Mouse (Mus musculus): Measurements from ENCODE around the gene Fam222b.
"Not testable (repeated sequence)": the region's sequence is repeated elsewhere in the genome, so short reads cannot be mapped to it uniquely, and the experiment has no call there.

Gene Fam222b

DNA sequence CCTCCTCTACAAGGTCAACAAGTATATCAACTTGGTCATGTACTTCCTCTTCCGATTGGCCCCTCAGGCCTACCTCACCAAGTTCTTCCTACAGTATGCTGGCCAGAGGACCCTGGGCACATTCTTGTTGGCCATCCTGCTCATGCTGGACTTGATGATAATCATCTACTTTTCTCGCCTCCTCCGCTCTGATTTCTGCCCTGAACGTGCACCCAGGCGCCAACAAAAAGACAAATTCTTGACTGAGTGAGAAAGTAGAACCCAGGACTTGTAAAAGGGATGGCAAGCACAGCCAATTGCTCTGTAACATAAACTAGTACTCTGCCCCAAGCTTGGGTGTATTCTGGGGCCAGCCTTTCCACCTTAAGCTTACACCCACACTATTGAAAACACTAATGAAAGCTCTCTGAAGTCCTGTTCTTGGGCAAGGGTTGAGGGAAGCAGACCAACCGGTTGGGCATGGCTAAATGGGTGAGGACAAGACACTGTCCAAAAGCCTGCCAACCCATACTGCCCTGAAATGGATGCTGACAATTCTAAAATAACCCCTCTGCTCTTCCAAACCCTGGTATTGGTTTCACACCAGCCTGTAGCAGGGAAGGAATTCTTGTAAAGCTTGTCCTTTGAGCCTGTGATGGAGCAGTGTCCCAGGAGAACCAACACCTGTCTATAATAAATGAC, 85.8 kb downstream of the Fam222b start:
- DNase-seq (ENCODE audit: low spot score): no peak

DNA sequence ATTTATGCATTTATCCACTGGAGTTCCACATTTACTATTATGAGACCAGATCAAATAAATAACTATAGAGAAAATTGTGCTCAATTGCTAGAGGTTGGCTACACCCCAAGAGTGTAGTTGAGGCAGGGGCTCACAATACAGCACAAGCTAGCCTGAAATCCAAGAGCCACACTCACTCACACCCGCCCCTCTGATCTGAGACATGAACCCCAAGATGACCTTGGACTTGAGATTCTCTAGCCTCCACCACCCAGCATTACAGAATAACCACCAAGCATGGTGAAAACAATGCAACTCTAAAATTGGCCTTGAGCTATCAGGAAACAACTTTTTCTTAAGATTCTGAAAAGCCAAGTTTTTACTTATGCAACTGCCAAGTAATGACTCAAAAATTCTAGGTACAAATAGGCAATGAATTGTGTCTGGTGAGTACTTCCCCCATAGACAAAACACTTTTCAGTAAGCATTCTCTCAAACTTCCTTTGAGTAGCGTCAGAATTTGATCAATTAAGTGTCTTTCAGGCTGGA, 87.4 kb downstream of the Fam222b start:
- no peak for DNase-seq (ENCODE audit: low spot score)

DNA sequence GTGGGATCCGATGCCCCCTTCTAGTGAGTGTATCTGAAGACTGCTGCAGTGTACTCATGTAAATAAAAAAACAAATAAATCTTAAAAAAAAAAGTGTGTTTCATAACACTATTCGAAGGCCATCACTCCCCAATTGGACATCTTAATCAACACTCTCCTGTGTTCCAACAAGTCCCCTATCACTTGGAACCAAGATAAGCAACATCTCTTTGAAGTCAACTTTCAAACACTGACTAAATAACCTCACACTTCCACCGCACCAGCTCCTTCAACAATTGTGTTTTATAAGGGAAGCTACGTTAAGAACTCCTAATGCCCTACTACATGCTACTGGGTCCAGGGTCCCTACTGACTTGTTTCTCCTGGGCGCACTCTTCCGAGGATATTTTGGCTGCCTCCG, 88.0 kb downstream of the Fam222b start:
- DNase-seq (ENCODE audit: low spot score): no peak

DNA sequence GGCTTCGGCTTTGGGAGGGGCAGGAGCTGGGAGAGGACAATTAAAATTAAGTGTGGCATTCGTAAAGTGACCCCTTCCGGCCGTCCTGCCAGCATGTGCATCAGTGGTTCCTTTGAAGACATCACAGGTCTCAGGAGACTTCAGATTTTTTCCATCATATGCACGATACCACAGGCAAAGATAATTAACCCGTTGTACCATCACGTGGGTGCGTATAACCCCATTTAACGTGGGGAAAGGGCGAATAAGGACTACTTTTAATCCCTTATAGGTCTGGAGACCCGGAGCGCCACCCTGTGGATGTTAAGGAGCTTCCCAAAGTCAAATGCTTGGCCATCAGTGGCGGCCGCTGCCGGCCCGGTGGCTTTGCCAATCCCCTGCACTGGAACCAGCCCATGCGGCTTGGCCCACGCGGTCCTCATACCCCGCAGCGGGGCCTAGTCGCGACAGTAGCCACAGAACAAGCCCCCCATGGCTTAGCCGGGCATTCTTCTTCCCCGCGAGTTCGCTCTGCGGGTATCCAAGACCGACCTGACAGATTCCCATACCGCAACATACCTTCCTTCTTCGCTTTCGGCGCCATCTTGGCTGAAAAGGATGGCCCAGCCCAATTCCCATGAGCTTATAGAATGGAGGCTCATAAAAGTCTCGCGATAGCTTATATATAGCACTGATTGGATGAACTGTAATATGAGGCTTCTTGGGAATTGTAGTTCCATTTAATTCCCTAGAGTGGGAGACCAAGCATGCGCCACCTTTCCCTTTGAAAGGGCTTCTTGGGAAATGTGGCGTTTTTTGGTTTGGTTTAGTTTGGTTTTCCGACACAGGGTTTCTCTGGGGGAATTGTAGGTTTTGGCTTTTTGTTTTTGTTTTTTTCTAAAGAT, 88.7 kb downstream of the Fam222b start, which contains the start of gene Rpl23a:
Rpl23a (minus strand) TSS at position 624 of the 884 bp plus-strand sequence.
- DNase-seq (ENCODE audit: low spot score): peak; percentile 73

DNA sequence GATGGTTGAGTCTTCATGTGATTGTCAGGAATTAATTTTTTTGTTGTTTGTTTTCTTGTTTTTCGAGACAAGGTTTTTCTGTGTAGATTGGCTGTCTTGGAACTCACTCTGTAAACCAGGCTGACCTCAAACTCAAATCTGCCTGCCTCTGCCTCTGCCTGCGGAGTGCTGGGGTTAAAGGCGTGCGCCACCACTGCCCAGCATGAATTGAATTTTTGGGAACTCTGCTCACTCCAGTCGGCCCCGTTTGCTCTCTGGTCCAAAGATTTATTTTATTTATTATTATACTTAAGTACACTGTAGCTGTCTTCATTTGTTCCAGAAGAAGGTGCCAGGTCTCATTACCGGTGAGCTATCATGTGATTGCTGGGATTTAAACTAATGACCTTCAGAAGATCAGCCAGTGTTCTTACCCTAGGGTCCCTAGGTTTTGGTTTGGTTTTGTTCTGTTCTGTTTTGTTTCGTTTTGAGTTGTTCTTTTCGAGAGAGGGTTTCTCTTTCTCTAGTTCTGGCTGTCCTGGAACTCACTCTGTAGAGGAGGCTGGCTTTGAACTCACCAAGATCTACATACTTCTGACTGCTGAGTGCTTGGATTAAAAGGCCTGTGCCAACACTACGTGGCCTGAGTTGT, 89.5 kb downstream of the Fam222b start:
- DNase-seq (ENCODE audit: low spot score): no peak

DNA sequence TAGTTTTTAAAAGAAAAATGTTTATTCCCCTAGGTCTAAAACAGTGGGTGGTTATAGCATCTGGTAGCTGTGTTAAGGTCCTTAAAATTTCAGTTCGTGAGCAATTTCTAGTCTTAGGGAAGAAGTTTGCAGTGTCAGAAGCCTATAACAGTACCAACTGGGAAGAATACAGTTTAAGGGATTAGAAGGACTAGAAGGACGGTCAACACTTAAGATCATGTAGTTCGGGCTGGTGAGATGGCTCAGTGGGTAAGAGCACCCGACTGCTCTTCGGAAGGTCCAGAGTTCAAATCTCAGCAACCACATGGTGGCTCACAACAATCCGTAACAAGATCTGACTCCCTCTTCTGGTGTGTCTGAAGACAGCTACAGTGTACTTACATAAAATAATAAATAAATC, 90.2 kb downstream of the Fam222b start:
- not testable (repeated sequence) for DNase-seq (ENCODE audit: low spot score)

DNA sequence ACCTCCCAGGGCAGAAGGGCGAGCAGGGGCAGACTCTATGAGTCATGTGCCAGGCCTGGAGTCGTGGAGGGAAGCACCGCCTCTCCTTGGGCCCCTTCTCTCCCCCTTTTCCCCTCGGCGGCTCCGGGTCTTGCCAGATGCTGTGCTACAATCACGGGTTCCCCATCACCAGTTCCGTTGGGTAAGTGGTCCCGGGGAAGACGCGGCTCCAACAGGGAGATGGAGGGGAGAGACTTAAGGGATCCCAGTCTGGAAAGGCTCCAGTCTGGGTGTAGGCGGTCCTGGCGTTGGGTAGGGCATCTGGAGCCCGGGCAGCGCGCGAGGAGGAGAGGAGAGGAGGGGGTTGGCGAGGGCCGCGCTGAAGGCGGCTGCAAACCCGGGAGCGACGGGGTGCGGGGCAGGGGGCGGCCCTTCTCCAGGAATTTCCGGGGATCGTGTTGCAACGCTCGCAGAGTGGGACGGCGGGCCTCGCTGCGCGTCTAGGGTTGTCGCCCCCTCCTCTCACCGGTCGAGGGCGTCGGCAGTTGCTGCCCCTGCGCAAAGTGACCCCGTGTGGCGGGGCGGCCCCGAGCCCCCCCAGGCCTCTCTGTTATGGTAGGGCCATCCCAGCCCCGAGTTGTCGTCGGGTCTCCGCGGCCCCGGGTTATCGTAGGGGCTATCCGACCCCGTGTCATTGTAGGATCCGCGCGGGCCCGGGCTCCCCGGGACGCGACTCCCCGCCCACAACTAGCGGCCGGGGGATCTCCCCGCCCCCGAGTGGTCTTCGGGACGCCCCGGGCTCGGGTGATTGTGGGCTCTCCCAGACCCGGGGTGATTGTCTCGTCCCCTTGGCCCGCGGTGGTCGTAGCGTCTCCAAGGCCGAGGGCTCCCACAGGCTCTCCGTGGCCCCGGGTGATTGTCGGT, 94.1 kb downstream of the Fam222b start, which contains the start of gene Rab34:
Rab34 (plus strand) TSS at position 100 of the 903 bp plus-strand sequence.
- no peak for DNase-seq (ENCODE audit: low spot score)

DNA sequence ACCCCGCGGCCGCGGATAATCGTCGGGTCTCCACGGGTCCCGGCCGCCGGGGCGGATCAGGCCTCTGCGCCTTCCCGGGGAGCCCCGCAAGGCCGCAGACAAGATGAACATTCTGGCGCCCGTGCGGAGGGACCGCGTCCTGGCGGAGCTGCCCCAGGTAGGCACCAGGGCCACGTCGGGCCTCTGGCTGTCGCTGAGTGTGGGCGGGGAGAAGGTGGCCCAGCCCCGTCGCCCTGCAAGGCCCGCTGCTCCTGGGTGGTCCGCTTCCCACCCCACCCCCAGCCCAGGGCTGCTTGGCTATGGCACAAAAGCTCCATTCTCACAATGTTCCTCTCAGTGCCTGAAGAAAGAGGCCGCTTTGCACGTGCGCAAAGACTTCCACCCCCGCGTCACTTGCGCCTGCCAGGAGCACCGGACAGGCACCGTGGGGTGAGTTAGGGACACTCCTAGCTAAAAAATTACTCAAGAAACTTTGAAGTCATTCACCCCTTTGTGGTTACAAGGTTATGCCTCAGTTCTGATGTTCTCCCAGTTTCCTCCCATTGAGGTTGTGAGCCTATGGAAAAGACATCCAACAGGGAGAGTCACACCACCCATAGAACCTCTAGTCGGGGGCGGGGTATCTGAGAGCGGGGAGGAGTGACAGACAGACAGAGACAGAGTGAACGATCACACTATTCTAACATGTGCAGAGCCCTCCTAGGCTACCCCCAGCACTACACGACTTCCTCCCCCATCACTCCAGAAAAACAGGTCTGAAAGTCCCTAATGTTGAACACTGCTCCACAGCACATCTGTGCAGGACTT, 95.0 kb downstream of the Fam222b start:
- no peak for DNase-seq (ENCODE audit: low spot score)

DNA sequence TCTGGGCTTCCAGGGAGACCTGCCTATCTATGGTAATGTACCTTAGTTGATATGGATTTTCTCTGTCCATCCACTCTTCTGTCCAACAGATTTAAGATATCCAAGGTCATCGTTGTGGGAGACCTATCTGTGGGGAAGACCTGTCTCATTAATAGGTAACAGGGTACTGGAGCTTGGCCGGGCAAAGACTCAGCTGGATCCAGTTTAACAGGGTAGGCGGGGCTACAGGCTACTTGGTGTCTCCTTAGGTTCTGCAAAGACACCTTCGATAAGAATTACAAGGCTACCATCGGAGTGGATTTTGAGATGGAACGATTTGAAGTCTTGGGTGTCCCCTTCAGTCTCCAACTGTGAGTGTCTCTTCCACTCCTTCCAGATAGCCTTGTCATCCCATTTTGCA, 95.6 kb downstream of the Fam222b start:
- no peak for DNase-seq (ENCODE audit: low spot score)

DNA sequence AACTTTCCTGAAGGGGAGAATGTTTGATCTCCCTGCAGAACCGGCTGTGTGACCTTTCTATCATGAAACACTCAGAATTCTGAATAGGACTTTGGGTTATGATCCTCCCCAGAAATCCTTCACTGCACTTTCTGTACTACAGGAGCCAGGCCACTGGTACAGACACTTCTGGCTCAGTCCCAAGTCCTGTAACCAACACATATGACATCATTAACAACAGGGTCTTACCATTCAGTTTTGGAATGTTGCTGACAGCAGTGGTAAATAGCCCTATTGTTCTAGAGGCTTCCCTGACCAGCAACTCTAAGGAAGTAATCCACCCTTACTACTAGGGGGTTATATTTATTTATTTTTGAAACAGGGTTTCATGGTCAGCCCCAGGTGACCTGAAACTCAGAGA, 98.7 kb downstream of the Fam222b start, which contains the start of gene Proca1:
Proca1 (plus strand) TSS at position 280 of the 400 bp plus-strand sequence.
- DNase-seq (ENCODE audit: low spot score): no peak

DNA sequence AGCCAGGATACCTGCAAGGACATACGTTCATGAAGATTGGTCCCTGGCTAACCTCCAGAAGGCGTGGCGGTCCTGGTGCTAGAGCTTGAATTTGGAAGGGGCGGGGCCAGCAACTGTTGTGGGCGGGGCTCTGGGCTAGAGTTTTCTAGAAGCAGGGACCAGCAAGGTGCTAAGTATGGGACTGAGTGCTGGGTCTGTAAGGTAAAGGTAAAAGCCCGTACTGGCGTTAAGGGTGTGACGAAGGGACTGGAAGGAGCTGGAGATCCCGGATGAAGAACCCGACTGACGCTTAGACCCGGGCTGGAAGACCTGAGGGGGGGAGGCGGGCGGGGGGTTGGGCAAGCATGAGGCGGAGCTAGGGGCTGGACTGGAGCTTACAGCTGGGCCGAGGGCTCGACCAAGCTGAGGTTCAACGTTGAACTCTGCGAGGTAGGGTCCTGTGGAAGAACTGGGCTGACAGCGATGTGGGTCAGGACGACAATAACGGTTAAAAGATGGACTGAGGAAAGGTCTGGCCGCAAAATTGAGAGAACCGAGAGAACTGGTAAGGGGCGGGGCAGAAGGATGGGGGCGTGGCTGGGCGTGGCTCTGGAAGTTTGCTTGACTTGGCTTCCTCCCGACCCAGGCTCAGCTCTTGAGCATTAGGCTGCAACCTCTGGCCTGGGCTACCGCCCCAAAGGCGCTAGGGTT, 100.1 kb downstream of the Fam222b start:
- DNase-seq (ENCODE audit: low spot score): peak; percentile 69

DNA sequence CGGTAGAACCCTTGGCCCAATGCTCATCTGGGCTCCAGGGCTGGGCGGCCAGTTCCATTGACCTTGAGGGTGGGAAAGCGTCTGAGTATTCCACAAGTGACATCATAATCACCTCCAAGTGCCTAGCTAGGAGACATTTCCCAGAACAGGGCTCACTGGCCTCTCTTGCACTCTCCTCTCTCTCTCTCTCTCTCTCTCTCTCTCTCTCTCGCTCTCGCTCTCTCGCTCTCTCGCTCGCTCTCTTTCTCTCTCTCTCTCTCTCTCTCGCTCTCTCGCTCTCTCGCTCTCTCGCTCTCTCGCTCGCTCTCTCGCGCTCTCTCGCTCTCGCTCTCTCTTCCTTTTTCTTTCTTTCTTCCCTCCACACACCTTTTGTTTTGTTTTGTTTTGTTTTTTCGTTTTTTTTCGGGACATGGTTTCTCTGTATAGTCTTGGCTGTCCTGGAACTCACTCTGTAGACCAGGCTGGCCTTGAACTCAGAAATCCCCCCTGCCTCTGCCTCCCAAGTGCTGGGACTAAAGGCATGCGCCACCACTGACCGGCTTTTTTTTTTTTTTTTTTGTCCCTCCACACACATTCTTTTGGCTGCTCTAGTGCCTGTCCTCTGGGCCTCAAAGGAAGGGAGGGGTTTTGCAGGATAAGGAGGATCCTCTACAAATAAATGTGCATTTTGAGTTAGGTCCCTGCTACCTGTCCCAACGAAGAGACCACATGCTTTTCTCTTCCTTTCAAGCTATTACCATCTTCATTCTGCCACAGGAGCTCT, 100.8 kb downstream of the Fam222b start:
- no peak for DNase-seq (ENCODE audit: low spot score)

DNA sequence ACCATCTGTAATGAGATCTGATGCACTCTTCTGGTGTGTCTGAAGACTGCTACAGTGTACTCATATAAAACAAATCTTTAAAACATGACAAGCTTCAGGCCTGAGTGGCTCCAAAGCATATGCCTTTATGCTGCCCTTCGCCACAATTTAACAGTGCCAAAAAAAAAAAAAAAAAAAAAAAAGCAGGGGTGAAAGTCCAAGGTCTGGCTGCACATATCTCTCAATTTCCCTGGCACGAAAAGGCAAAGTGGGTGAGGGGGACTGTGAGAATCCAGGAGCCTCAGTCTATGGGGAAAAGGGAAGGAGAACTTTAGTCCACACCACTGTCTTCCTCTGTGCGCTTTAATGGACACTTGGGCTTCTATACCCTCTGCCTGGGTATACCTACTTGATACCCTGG, 107.9 kb downstream of the Fam222b start:
- no peak for DNase-seq (ENCODE audit: low spot score)

DNA sequence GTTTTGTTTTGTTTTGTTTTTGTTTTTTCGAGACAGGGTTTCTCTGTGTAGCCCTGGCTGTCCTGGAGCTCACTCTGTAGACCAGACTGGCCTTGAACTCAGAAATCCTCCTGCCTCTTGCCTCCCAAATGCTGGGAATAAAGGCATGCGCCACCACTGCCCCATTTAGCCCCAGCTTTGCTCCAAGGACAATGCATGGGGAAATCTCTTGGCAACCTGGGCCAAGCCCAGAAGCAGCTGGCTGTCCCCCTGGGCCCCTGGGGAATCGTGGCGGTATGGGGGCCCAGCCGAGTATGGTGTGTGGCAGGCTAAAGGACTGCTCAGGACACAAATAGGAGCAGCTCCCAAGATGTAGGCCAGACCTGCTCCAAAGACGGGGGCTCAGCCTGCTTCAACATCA, 109.8 kb downstream of the Fam222b start:
- DNase-seq (ENCODE audit: low spot score): no peak

DNA sequence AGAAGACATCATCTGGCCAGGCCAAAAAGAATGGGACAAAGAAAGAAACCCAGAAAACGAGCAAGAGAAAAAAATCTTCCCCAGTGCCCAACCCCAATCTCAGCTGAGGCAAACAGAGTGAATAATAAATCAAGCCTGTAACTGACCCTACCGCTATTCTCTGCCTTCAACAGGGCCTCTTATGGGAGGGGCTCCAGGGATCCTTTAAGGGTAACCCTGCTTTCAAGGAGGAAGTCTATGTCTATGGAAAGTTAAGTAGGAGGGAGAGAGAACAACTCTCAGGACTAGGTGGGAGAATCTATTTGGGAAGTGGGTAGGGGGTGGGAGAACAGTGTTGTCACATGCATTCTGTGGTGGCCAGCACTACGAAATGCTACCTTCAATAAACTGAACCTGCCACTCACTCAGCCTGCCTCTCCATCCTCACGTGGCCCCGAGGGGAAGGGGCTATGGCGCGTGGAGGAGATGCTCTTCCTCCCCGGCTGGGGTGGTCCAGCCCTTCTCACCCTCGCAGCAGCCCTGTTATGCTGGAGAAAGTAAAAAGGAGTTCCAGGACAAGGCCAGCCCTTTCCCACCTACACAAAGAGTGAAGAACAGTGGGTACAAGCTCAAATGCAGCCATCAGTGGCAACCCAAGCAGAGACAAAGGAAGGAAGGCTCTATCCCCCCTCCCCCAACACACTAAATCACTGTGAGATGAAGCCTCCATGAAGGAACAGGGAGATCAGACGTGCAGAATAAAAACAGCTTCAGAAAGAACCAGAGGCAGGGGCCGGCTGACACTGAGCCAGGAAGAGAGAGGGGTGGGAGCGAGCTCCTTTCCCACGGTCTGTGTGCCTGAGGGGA, 111.1 kb downstream of the Fam222b start:
- DNase-seq (ENCODE audit: low spot score): no peak
